Mouse (Mus musculus): ENCODE results near the gene Ppp6r3.

The Ppp6r3 gene

DNA sequence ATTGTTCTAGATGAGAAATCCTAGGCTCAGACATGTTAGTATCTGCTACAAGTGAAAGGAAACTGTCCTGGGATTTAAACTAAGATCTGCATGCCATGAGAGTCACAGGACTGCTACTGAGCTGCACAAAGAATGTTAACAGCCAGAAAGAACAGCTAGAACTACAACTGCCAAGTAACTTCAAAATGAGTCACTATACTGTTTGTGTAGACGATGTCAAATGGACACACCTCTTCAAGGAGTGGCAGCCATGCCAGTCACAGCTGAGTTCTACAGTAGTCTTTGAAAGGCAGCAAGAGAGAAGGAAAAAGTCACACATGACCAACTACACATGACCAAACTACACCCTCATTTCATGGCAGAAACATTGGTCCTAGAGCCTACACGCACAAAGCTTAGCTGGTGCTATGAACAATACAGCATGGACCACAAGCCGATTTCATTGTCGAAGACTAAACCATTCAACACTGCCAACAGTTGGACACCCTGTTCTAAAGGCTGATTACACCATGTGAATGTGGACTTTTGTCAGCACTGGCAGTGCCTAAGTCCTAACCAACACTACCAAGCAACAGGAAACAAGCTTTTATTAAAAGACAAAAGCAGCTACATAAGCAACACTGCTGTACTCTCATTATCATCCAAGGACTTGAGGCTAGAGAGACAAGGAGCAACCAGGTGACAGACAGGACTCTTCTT is 55.9 kb downstream of the Ppp6r3 start:
- in situ Hi-C loops (cut with MseI, MboI): no loop called here

DNA sequence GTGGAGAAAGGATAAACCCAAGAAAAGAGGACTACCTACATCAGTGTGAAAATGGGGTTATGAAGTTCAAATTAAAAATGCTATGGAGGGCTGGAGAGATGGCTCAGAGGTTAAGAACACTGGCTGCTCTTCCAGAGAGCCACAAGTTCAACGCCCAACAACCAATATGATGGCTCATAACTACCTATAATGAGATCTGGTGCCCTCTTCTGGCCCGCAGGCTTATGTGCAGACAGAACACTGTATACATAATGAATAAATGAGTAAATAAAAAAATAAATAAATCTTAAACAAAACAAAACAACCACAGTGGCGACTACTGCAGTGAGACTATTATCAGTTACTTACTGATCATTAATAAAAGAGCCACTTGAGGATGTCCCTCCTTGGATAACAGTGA is 78.3 kb downstream of the Ppp6r3 start:
- in situ Hi-C loops (cut with MseI, MboI): no loop called here

DNA sequence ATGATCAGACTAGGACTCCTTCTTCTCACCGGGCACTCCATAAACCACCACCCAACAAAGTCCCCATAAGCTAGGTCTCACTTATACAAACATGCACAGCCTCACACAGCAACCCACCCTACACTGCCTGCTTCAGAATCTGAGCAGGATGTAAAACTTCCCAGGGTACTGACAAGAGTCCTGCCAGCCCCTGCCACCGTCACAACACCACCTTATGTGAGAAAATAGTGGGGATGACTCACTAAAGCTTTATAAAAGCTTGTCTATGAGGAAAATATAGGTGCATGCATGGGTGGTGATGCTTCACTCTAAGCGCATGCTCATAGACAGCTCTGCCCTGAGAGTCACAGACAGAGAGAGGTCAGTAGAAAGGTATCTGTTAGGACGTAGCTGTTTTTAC is 85.7 kb downstream of the Ppp6r3 start:
- in situ Hi-C loops (cut with MseI, MboI): no loop called here

DNA sequence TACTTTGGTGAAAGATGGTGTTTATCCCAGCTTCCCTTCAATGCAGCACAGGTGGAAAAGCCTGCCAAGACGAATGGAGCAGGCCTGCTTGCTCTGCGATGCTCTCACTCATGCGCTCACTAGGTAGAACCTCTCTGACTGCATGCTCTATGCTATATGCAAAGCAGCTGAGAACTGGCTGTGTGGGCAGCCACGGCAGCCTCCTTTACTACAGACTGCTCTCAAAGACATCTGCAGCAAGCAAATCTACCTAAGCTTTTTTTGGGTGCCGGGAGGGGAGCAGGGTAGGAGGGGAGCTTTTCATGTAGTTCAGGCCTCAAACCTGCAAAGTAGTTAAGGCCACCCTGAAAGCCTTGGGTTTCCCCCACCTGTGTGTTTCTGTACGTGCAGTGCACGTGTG is 92.7 kb downstream of the Ppp6r3 start:
- in situ Hi-C loops (cut with MseI, MboI): no loop called here

DNA sequence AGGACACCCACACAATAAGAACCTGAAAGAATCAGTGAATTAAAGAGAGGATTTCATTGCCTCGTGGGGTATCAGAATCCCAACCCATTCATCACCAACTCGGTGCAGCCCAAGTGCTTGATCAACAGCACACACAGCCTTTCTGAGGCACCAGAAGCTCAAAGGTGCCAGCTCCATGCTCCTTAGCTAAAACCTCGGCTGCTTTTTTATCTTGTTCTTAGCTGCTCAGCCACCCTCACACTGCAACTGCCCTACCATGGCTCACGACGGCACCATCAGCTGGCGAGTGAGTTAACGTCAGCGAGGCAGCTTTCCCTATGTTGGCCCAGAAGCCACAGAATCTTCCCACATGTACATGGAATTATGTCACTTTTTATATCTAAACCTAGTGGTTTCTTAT is 95.4 kb downstream of the Ppp6r3 start:
- in situ Hi-C loops (cut with MseI, MboI): no loop called here

DNA sequence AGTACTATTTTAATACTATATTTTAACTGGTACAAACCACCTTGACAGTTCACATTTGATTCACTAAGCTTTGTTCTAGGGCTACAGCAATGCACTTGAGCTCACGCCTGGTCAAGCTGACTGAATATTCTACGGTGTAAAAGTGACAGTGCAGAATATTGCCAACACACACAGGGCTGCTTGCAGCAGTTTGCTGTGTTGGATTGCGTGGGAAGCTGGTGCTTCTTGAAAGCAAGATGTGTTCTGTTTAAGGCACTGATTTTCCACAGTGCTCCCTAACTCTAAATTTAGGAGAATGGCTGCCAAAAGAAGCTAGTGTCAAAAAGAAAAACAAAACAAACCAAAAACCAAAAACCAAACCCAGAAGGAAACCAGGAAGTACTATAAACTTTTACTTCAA is 98.6 kb downstream of the Ppp6r3 start:
- in situ Hi-C loops (cut with MseI, MboI): no loop called here

DNA sequence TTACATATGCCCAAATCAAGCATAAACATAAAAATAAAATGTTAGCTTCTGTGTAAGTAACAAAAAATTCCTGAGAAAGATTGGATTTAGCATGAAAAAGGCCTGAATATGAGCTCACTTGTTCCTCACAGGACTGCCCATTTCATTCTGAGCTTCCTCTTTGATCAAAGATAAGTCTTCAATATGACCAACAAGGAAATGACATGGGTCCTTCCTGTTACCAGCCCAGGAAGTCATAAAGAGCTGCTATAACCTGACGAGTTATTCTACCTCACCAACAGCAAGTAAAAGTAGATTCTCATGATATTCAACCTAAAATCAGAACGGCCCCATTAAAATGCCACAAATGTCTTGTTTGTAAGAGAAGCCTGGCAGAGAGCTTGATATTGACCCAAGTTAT is 104.3 kb downstream of the Ppp6r3 start:
- in situ Hi-C loops (cut with MseI, MboI): no loop called here

DNA sequence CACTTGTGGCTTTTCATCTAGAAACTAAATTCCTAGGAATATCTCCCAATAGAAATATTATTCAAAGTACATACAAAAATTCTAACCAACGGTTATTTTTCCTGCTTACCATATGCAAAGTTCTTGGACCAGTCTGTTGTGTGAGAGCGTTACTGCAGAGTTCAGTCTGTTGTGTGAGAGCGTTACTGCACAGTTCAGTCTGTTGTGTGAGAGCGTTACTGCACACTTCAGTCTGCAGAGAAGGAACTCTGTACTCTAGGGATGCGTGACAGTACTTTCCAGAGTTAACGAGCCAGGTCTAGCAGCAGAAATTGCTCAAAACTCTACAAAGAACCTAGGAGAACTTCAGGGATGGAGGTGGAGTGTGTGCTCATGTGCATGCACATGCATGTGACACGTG is 108.0 kb downstream of the Ppp6r3 start:
- in situ Hi-C loops (cut with MseI, MboI): no loop called here

DNA sequence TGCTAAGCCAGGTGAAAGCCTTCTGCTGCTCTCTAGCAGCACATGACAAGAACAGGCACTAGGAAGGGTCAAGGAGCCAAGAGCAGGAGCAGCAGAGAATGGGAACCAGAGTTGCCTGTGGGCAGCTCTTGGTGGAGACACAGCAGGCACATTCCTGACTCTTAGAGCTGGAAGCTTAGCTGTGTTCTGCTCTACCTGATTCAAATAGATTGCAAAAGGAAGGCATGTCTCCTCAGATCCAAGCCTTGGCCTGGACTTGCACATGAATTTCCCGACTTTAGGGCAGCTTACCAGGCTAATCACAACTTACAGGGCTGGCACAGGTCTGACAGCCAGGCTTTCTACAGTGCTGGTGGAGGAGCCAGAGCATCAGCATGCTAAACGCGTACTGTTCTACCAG is 115.6 kb downstream of the Ppp6r3 start:
- in situ Hi-C loops (cut with MseI, MboI): no loop called here

DNA sequence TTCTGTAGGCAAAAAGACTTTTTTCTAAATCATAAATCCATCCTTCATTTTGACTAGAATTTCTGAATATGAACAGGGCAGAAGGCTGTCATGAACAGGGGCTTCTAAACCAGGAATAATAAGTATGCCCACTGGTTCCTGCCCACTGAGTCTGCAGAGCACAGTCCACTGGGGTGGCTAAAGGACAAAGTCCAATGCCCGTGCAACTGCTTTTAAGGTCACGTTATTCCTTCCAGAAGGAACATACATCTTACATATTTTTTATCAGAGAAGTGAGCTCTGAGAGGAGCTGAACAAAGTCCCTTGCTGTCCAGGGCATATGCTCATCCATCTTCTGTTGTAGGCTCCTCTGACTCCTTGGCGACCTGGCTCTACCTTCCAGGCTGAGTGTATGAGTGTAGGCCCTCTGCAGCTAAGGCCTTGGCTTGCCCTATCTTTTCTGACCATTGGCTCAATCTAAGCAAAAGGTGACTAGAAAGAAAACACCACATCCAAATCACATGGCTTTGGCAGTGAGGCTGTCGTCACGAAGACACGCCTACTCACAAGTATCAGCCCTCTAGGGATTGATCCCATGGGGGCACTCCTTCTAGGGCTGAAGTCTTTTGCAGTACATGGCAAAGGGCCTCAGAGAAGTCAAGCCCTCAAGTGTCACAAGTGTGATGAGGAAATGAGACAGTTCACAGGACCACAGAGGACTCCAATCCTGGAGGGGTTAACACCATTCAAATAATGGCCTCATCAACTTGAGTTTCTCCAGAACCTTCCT is 117.0 kb downstream of the Ppp6r3 start:
- in situ Hi-C loops (cut with MseI, MboI): no loop called here

DNA sequence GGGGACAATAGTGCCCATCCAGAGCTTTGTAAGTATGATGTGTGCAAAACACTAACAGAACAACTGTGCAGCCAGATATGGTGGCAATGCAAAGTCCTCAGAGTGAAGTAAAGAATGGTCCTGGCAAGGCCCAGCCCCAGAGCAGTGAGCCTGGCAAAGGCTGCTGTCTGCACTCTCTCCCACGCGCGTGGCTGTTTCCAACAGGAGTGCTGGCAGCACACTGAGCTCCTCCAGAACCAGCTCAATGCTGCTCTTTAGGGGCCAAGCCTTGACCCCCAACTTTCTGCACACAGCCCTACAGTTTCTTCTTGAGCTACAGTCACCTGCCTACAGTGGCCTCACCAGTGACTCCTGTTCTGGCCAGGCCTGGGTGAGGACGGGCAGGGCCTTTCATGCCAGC is 117.8 kb downstream of the Ppp6r3 start:
- in situ Hi-C loops (cut with MseI, MboI): no loop called here

DNA sequence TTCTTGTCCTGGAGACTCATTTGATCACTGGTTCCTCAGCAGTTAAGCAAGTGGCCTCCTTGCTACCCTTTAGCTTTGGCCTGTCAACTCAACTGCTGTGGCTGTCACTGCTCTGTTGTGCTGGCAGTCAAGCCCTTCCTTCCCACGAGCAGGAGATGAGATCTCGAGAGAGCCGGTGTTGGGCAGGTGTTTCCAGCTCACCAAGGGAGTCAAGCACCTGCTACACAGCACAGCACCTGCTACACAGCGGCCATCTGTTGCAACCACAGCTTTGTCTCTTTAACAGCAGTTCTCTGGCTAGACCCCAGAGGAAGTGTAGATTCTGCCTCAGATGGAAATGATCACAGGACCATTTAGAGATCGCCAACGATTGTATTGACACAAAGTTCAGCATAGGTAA is 123.9 kb downstream of the Ppp6r3 start:
- in situ Hi-C loops (cut with MseI, MboI): no loop called here

DNA sequence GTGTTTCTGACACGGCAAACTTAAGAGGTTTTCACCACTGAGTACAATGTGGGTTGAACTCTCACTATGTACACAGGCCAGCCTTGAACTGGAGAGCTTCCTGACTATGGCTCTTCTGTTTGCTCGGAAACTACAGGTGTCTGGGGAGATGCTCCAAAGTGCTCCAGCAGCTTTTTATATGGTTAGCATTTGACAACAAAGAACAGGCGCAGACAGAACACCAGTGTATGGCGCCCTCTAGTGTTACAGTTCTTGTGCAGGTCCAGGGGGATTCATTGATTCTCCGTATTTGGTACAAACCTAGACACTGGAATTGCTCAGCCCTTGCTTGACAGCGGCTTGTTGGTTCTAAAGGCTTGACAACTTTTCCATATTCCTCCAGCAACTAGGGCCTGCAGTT is 124.4 kb downstream of the Ppp6r3 start:
- in situ Hi-C loops (cut with MseI, MboI): no loop called here

DNA sequence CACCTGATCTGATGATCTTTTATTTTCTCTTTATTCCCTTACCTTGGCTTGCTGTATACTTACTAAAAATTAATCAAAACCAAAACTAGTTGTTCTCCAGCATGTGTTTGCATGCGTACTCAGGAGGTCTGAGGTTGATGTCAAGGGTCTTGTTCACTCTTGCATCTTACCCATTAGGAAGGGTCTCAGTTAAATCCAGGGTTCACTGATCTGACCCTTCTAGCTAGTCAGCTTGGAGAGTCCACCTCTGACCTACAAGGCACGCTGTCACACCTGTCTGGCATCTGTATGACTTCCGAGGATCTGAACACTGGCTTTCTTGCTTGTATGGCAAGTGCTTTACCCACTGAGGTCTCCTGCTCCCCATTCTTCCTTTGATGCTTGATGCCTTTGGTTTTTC is 124.8 kb downstream of the Ppp6r3 start:
- in situ Hi-C loops (cut with MseI, MboI): no loop called here

DNA sequence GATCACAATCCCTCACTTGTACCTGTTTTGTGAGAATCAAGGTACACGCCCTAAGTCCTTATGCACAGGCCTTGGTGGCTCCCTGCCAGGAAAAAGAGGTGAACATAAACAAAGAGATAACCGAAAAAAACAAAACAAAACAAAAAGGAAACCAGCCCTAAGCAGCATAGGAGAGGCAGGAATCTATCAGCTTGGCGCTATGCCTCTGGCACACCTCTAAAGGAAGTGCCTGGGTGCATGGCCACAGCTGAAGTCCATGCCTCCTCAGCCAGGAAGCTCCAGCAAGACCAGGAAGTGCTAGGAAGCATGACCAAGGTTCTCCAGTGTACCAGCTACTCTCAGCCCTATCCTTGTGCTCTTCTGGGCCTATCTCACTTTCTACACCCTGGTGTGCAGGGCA is 126.3 kb downstream of the Ppp6r3 start:
- in situ Hi-C loops (cut with MseI, MboI): loop anchor here in 1 of 2 experiments (10.0 kb wide), 1 partner anchor 134 kb away; no protein-coding TSS in a partner anchor

DNA sequence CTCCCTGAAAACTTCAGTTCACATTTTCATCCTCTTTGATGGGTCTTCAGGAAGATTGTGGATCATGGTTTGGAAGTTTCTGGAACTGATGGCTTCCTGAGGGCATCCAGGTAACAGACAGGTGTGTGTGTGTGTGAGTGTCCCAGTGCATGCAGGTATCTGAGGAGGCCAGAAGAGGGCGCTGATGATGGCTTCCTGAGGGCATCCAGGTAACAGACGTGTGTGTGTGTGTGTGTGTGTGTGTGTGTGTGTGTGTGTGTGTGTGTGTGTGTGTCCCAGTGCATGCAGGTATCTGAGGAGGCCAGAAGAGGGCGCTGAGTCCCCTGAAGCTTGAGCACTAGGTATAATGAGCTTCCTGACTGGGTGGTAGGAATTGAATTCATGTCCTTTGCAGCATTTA is 128.2 kb downstream of the Ppp6r3 start:
- in situ Hi-C loops (cut with MseI, MboI): loop anchor here in 1 of 2 experiments (10.0 kb wide), 1 partner anchor 133 kb away; no protein-coding TSS in a partner anchor

DNA sequence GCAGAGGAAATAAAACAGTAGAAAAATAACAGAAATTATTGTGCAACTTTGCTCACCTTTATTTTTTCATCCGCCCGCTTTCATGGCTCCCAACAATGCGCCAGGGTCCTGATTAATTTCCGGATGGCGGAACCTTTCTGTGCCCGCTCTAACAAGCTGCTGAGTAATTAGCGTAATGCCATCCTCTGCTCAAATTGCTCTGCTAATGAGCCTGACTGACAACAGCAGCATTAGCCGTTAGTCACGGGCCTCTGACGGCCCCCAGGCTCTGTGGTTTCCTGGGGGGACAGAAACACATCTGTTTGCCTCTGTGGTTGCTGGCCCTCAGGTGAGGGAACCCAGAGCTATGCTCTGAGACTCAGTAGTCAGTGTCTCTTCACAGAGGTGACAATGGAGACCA is 134.5 kb downstream of the Ppp6r3 start:
- in situ Hi-C loops (cut with MseI, MboI): loop anchor here in 1 of 2 experiments (10.0 kb wide), 1 partner anchor 126 kb away; no protein-coding TSS in a partner anchor

DNA sequence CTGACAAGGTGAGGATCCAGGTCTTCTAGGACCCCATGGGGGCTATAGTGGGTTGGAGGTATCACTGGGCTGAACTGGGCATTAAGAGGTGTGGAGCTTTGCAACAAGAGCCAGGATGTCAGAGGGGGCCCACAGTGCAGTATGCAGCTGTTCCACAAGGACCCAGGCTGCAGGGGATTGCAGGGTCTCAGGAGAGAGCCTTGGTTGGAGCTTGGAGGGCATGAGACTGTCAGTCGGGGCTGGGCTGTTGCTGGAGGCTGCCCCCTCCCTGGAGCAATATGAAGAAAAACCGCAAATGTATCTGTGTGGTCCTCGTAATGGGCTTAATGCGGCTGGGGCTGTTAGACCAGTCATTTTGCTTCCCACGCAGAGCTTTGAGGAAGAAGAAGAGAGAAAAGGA is 134.9 kb downstream of the Ppp6r3 start:
- in situ Hi-C loops (cut with MseI, MboI): loop anchor here in 1 of 2 experiments (10.0 kb wide), 1 partner anchor 126 kb away; no protein-coding TSS in a partner anchor

DNA sequence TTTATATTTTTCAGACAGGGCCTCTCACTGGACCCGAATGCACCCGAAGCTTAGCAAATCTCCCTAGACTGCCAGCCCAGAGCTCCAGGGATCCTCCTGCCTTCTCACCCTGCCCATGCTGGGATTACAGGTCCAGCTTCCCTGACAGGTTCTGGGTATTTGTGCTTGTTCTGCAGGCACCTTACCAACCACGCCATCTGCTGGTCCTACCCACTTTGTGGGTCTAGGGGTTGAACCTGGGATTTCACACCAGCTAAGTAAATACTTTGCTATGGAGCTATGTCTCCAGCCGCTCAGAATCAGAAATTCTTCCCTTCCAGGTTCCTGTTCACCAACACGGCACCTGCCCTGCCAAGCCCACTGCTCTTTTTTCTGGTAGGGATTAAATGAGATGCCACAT is 137.6 kb downstream of the Ppp6r3 start:
- in situ Hi-C loops (cut with MseI, MboI): no loop called here

DNA sequence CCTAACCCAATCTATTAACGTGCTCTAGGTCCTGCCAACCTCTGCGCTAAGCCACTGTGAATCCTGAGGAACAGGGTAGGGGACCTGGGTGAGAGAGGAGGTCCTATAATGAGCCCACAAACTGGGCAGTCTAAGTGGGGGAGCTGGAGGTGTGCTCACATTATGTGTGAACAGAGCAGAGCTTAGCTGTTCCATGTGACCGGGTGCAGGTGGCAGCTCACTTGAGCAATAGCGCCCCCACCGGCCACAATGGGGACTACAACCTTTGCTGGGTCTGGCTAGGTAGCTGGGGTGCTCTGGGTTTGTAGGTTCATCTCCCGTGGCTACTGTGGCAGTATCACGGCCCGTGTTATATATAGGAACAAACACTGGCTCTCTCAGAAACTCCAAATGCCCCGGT is 138.7 kb downstream of the Ppp6r3 start:
- in situ Hi-C loops (cut with MseI, MboI): no loop called here

DNA sequence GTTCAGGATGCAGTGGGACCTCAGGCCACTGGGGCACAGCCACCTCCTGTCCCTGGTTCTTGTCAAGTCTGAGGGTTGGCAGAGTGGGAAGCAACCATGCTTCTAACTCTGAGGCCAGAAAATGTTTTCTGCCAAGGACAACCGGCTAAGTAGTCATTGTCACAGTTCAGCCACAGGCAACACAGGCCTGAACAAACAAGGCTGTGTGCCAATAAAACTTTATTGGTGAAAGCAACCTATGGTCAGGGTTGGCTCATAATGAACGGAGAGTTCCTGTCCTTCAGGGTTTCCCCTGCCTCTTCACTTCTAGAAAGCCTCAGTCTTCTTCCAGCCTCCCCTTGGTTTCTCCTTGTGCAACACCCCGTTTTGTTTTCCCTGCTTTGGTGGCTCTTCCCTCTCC is 139.7 kb downstream of the Ppp6r3 start:
- in situ Hi-C loops (cut with MseI, MboI): no loop called here

DNA sequence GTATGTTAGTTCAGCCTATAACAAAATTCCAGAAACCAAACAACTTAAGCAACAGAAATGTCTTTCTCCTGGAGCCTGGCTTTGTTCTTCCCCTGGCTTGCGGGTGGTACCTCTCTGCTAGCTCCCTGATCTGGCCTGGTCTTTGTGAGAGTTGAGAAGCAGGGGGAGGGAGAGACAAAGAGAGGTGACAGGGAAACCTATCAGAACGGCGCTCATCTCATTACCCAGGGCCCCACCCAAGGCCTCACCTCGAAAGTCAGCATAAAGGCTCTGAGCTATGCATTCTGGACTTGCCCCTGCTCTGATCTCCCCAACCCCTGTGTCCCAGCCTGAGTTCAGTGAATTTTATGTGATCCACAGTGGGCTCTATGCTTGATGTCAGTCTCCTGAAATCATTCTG is 140.9 kb downstream of the Ppp6r3 start:
- in situ Hi-C loops (cut with MseI, MboI): loop anchor here (5.0 kb wide), 2 partner anchors 42 to 47 kb away; partner anchors contain the start of gene Tesmin (in 1 of the 2)

DNA sequence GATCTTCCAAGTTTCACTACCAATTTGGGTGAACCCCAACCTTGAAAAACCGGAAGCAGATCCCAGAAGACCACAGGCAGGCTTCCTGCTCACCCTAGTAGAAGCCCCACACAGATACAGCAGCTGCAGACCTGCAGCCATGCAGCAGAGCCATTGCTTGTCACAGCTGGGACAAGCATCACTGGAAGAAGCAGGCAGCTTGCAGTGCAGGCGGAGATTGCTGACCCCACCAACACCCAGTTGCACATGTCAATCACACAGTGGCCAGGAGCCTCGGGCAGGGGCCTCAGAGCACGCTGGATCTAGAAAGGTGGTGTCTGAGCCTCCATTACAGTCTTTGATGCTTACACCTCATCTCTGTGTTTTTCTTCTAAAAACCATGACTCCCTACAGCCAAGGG is 141.4 kb downstream of the Ppp6r3 start:
- in situ Hi-C loops (cut with MseI, MboI): loop anchor here (5.0 kb wide), 2 partner anchors 42 to 47 kb away; partner anchors contain the start of gene Tesmin (in 1 of the 2)

Measured in mouse trophoblast stem cell (cell line).